29 mouse cellular contexts compared by ENCODE assay signal in the genomic region with DNA sequence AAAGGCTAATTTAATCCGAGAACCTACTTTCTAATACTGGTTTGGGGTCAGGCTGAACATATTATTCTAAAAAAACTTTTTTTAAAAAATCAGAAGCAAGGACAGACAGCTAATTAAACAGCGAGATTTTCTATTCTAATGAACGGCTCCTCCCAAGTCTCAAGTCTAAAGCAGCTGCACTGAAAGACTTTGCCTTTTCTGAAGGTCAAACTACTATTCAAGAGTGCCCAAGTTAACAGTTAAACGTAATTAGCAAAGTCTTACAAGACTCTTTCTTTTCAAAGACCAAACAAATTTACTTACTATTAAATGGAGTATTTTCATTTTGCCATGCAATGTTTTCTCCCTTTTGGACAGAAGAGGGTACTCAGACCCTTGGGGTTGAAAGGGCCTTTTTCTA.
"Had no signal": no experiment of that assay in that cellular context is flagged by ENCODE, and none has a peak within 500 bp of the region (broad histone marks: within the 10 kb centered on the region; RNA-seq: fewer than 3 reads in every experiment).

No protein-coding gene starts in this region.

- H3K9me3 ChIP-seq: heart, embryonic 10.5 days; heart, embryonic 13.5 days; heart, embryonic 15.5 days; hindbrain, embryonic 10.5 days; hindbrain, embryonic 12.5 days; hindbrain, embryonic 13.5 days; hindbrain, embryonic 15.5 days; intestine, embryonic 15.5 days; kidney, embryonic 15.5 days had no signal

- H3K4me2 ChIP-seq: heart, embryonic 11.5 days; heart, embryonic 12.5 days; heart, embryonic 13.5 days; heart, embryonic 15.5 days; hindbrain, embryonic 12.5 days; hindbrain, embryonic 13.5 days; hindbrain, embryonic 14.5 days; hindbrain, embryonic 15.5 days; intestine, embryonic 15.5 days; kidney, embryonic 15.5 days had no signal

- H3K36me3 ChIP-seq: heart, embryonic 10.5 days; heart, embryonic 12.5 days; heart, embryonic 13.5 days; heart, embryonic 15.5 days; hindbrain, embryonic 10.5 days; hindbrain, embryonic 12.5 days; hindbrain, embryonic 13.5 days; hindbrain, embryonic 15.5 days; intestine, embryonic 15.5 days; kidney, embryonic 15.5 days had no signal

- H3K9ac ChIP-seq: heart, embryonic 12.5 days; heart, embryonic 13.5 days; heart, embryonic 15.5 days; hindbrain, embryonic 12.5 days; hindbrain, embryonic 13.5 days; hindbrain, embryonic 14.5 days; hindbrain, embryonic 15.5 days; intestine, embryonic 15.5 days; kidney, embryonic 15.5 days had no signal

- H3K4me1 ChIP-seq: hindbrain, embryonic 12.5 days; hindbrain, embryonic 13.5 days; hindbrain, embryonic 15.5 days had no signal

- DNase-seq: heart, adult 2 months; heart, postnatal 10 days; heart, postnatal 14 days; heart, postnatal 36 days; heart, postnatal 4 days; kidney, adult 11 months; kidney, adult 18-20 months; kidney, postnatal 4 days; layer of hippocampus, adult 9-11 months; layer of hippocampus, postnatal 36 days had no signal

- H3K27me3 ChIP-seq: heart, embryonic 12.5 days; heart, embryonic 13.5 days; heart, embryonic 15.5 days; hindbrain, embryonic 12.5 days; hindbrain, embryonic 15.5 days; intestine, embryonic 15.5 days; kidney, embryonic 15.5 days had no signal

- H3K4me3 ChIP-seq: heart, adult 2 months; heart, embryonic 10.5 days; heart, embryonic 12.5 days; heart, embryonic 13.5 days; heart, embryonic 15.5 days; hindbrain, embryonic 10.5 days; hindbrain, embryonic 12.5 days; hindbrain, embryonic 13.5 days; hindbrain, embryonic 15.5 days; intestine, embryonic 15.5 days; kidney, embryonic 15.5 days; layer of hippocampus, adult 2 months; left cerebral cortex, adult 2 months had no signal

- ATAC-seq: hindbrain, embryonic 16.5 days; hindbrain, postnatal 0 days; inflammation-experienced regulatory T-cells, adult 6 months; intestine, embryonic 15.5 days; intestine, embryonic 16.5 days; intestine, postnatal 0 days had no signal

- H3K27ac ChIP-seq: heart, adult 2 months; heart, embryonic 10.5 days; heart, embryonic 13.5 days; heart, embryonic 15.5 days; hindbrain, embryonic 10.5 days; hindbrain, embryonic 12.5 days; hindbrain, embryonic 13.5 days; hindbrain, embryonic 14.5 days; hindbrain, embryonic 15.5 days; hindbrain, postnatal 0 days; intestine, embryonic 15.5 days; layer of hippocampus, adult 2 months; left cerebral cortex, adult 2 months had no signal
